Mouse (Mus musculus): ENCODE data around the gene Htr3b. TPM values are rescaled to one million over a fixed set of nuclear protein-coding genes. Genes with fewer than 3 reads are reported as not detected.

Gene Htr3b
- total RNA-seq, 2 experiments from 2014 or later = not detected

DNA sequence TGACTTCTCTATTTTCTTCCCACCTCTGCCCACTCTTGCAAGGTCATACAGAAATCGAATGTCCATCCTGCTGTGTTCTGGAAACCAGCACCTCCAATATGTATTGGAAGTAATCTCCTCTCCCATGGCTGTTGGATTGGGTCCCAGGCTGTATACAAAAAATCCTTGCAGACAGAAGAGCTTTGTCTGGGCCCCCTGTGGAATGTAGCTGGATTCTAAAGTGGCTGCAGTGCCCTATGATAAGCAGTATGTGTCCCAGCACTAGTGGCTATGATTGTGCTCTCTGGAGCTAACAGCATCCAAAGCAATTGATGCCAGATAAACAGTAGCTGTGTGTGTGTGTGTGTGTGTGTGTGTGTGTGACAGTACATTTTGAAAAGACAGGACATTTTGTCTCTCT is 22.4 kb downstream of the Htr3b start:
- DNase-seq = no peak
- intact Hi-C loops (cut with DNase I) = no loop called here

DNA sequence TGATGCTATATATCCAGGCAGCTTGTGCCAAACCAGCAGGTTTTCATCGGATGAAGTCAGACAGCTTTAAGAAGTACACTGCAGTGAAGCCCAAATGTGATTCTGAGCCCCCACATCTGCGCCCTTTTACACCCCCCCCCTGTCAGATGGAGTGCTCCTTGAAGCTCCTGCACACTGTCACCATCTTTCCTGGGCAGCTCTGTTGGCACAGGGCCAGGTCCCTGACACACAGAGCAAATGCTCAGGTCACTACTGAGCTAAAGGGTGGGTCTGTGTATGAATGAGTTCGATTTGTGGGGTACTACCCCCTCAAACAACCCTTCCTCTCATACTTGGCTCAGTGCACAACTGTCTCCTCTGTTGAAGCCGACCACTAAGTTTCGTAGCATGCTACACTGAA is 35.4 kb downstream of the Htr3b start:
- intact Hi-C loops (cut with DNase I) = no loop called here
- DNase-seq = no peak

DNA sequence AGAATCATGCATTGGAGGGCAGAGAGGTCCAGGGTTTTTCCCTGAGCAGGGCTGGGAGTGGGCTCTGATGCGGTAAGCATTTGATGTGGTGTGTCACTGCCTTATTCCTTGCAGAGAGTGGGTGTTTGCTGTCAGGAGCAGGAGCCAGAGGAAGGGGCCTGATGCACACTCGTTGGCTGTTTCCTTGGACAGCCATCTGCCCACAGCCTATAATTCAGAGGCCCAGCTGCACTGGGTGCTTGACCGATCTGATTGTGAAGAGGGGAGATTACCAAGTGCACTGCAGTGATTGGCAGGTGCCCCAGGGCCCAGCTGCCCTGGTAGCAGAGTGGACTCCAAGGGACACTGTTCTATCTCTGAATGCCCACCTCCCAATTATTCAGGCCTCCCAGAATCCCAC is 36.0 kb downstream of the Htr3b start:
- intact Hi-C loops (cut with DNase I) = no loop called here
- no peak for DNase-seq

DNA sequence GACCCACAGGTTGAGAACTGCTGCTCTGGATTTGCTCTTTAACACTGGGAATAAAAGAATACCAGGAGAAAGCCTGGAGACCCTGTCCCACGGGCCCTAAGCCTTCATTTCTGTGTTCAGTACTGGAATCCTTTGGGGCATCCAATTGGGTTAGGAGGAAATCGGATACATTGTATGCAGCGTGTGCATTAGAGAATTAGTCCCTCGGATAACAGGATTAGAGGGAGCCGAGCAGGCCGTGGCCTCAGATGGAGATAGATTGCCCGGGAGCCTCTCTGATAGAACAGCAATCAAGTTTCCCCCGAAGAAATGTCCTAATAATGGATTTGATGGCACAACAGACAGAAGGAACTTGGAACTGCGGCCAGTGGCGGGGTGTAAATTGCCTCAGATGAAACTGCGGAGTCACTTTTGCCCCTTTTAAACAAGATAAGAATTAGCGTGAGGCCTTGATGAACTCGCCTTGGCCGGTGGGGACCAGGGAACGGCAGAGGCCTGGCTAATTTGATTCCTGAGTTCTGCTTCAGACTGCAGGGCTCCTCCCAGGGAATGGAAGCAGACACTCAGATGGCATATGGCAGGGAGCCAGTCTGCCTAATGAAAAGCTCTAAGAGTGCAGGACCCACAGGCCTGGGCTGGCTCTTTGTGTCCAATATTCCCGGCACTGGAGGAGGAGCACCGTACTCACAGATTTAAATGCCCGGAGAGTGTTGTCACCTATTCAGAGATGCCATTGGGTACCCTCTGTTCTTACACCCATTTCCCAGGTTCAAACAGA is 48.6 kb downstream of the Htr3b start:
- intact Hi-C loops (cut with DNase I) = no loop called here
- no peak for DNase-seq

DNA sequence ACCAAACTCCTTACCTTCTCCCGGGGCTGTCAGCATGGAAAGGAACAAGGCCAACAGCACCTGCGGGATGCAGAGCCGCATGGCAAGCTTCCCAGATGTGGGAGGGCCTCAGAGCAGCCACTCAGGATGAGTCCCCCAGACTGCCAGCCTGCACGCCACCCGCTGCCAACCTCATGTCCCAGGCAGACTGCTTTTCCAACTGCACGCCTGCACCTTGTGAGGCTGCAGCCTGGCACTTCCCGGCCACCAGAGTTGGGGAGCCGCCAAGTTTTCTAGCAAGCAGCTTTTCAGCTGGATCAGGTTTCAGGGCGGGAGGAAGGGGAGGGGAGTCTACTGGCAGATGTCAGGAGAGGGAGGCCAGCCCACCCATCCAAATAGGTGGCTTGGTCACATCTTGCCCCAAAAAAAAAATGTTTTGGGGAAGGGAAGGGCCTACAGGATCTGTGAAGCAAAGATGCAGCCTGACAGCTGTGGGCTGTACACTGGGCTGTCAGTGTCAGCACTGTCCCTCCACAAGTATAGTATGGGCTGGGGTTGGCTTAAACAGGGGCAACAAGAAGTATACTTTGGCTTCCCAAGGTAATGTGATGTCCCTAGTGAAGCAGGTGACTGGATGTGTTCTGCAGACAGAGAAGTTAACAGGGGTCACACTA is 53.8 kb downstream of the Htr3b start, which contains the start of gene Htr3a:
Gene Htr3a (minus strand): TSS at position 215 of the 653 bp plus-strand sequence.
- intact Hi-C loops (cut with DNase I) = no loop called here
- peak; percentile 25 to 48 for DNase-seq

DNA sequence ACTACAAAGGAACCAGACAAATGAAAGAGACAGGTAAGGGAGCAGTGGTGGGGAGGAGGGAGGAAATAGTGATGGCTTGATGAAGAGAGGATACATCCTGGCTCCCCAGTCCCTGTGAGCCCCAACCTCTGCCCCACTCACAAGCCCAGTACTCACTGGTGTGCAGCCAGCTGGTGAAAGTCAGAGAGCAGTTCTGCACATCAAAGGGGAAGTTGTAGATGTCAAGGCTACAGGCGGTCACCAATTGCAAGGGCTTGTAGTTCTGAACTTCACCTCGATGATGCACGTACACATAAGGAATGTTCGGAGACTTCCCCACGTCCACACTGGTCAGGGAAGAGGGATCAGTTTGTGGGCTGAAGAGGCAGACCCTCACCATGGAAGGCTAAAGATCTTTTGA is 60.4 kb downstream of the Htr3b start:
- DNase-seq = no peak
- intact Hi-C loops (cut with DNase I) = no loop called here

DNA sequence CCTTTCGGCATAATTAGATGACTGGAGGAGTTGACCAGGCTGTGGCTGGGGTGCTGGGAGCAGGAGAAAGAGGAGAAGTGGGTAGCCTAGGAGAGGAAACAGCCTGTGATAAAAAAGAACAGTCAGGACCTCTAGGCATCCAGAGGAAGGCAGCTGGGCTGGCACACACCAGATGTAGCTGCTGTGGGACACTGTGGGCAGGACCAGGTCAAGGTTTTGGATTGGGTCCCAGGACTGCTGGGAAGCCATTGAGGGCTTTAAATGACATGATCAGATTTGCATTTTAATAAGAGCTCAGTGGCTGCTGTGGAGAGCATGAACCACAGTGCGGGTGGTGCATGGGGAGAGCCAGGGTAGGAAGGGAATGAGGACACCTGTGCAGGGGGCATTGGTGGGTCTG is 61.0 kb downstream of the Htr3b start:
- no peak for DNase-seq
- intact Hi-C loops (cut with DNase I) = no loop called here

DNA sequence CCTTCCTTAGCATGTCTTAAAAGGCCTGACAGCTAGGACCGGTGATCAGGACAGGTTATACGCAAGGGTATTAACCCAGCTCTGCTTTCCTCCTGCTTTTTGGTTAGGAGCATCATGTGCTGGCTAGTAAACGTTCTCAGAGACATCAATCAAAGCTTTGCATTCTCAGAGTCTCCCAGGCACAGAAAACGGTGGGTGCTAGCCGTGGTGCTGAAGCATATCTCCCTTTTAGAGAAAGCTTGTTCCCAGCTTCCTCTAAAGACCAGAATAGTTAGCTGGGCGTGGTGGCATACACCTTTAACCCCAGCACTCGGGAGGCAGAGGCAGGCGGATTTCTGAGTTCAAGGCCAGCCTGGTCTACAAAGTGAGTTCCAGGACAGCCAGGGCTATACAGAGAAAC is 66.2 kb downstream of the Htr3b start:
- intact Hi-C loops (cut with DNase I) = no loop called here
- DNase-seq = peak; percentile 9 to 11

DNA sequence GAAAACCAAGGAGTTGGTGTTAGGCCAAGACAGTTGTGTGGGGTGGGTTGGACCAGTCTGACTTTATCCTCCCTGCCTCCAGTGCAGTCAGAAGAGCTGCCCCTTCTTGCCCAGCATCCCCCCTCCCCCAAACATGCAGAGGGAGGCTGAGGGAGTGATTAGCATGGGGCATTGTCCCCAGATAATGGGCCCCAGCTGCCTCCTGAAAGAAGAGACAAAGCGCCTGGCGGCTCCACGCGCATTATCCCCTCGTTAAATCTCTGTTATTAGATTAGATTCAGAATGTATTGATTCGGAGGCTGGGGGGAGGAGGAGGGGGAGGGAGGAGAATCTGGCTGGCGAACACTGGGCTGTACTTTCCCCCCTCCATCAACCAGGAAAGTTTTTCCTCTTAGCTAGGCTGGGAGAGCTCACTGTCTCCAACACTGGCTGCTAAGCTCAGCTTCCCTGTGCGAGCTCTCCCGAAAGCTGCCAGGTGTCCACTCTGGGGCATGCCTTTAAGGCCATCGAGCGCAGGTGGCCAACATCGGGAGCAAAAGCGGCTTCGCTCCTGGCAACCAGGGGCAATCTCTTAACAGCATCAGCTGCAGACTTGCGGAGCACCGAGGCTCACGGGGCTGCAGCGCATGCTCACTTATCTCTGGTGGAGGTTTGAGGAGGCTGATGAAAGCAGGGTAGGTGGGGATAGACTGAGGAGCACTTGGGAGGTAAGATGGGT is 68.8 kb downstream of the Htr3b start:
- no peak for DNase-seq
- intact Hi-C loops (cut with DNase I) = no loop called here

DNA sequence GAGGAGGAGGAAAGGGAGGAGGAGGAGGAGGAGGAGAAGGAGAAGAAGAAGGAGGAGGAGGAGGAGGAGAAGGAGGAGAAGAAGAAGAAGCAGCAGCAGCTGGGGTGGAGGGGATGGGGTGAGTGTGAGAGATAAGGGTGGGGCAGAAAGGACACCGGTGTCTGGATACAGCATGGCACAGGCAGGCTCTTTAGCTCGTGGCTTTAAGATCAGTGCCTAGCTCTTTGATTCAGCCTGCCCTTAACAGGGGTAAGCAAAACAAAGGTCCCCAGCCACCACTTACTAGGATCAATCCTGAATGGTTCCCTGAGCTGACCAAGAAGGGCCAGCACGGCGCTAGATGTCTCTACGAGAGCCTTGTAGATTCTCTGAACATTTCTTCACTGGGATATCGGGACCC is 70.0 kb downstream of the Htr3b start:
- intact Hi-C loops (cut with DNase I) = loop anchor here (1.0 to 5.0 kb wide), 3 partner anchors 34 to 248 kb away; no protein-coding TSS in a partner anchor
- no peak for DNase-seq

DNA sequence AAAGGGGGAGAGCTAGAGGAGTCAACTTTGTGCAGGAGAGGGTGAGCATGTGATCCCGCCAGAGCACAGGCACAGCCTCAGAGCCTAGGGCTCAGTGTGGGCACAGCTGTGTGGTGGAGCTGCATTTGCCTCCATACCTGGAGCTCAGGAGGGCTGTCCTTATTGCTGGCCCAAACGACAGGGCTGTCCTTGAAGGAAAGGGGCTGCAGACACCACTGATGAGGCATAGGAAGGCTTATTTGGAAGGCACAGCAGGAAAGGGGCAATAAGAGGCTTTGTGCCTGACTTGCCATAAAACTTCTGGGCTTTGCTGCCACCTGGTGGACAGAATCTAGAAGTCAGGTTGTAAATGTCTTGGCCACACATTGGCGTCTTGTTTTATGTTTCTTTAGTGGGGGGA is 70.8 kb downstream of the Htr3b start:
- peak; percentile 73 to 78 for DNase-seq
- intact Hi-C loops (cut with DNase I) = loop anchor here (1.0 to 5.0 kb wide), 3 partner anchors 34 to 248 kb away; no protein-coding TSS in a partner anchor

DNA sequence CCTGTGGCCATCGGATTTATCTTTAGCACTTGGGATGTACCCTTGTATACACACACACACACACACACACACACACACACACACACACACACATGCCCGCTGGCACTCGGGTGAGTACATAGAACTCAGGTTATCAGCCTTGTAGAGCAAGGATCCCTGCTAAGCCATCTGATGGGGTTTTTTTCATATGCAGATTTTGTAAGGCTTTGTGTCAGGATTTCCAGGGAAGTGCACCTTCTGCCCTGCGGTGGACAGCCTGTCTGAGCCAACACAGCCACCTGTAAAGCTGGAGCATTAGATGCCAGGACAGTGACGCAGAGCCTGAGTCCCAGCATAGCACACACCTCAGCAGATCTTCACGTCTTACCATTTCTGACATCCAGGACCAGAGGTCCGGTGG is 75.7 kb downstream of the Htr3b start:
- intact Hi-C loops (cut with DNase I) = no loop called here
- no peak for DNase-seq

Other genes starting within 250 kb of the Htr3b start
- gene Zbtb16, start 128.8 kb downstream of the Htr3b start, total RNA-seq (2021) = 100 to 1,000 TPM; 118 to 222 TPM
- gene Htr3a, start 53.9 kb downstream of the Htr3b start, total RNA-seq (2021) = not detected
- gene Usp28, start 20.4 kb upstream of the Htr3b start, total RNA-seq (2021) = 100 to 1,000 TPM; 137 to 152 TPM
- gene Zw10, start 90.6 kb upstream of the Htr3b start, total RNA-seq (2021) = 10 to 100 TPM; 10.4 to 11.8 TPM
- under 1 TPM in 1 of 2 experiments, not detected in 1; 0.28 TPM for gene Tmprss5, start 116.3 kb upstream of the Htr3b start, total RNA-seq (2021)